Mouse (Mus musculus) gastrocnemius, postnatal 14 days (tissue): ENCODE results near the gene Cort. TPM values are rescaled to one million over a fixed set of nuclear protein-coding genes. Genes with fewer than 3 reads are reported as not detected.
"Not testable (repeated sequence)": the region's sequence is repeated elsewhere in the genome, so short reads cannot be mapped to it uniquely, and the experiment has no call there.

Experiments
- DNase-seq: peaks from one replicate; pipeline ENCODE4 v3.0.0; 2021; ENCODE audit warnings: mixed read lengths
- intact Hi-C: fragments of 180-260 bp; cut with DNase I; formaldehyde crosslinking; loops from one replicate; pipeline ENCODE4 v1.15.1; 2025; ENCODE audit warnings: low total_unique reads
- long read RNA-seq, 2 experiments: library from polyadenylated mRNA; stranded (forward); transcript quantifications; one replicate each; pipeline ENCODE4 v2.0.0; 2021
- total RNA-seq, 2 experiments: library from RNA; stranded (reverse); gene quantifications; 2 replicates each; pipeline ENCODE4 v1.2.3; 2021

Cort gene
- total RNA-seq: under 1 TPM in 1 of 2 experiments, not detected in 1; 0.33 TPM
- long read RNA-seq, experiment 1: 0 reads
- long read RNA-seq, experiment 2: 0 reads

DNA sequence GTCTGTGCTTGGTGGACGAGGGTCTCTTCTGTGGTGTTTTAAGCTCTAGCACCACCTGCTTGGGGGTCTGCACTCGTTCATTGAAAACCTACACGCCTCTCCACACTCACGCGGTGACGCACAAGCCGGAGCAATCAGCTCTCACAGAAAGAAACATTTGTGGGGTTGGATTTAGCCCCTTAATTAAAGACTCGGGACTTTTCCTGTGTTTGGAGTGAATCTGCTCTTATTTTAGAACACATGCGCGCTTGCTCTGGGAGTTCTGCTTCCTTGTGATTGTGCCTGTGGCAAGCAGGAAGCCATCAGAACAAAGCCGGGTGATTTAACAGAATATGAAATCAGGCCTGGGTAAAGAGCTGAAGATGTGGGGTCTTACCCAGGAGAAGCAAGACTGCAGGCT is at the start of gene Cort:
Gene Cort (minus strand): TSS at position 101 of the 400 bp plus-strand sequence.
- intact Hi-C loops: no loop called here
- no peak for DNase-seq

DNA sequence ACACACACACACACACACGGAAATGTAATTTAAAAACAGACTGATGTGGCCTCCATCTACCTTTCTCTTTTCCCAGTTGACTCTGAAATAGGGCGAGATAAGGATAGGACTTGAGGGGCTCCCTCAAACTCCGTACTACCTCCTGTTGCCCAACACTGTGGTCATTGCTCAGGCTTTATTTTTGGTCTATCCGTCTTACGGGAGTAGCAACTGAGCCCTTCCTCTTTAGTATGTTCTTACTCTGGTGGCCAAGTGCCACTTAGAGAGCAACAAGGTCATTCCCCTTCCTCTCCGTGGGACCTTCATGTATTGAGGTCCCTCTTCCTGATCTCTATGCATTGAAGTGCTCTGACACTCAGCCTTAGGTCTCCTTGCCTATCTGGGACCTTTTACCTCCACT is 47.1 kb upstream of the Cort start:
- DNase-seq: no peak
- intact Hi-C loops: no loop called here

DNA sequence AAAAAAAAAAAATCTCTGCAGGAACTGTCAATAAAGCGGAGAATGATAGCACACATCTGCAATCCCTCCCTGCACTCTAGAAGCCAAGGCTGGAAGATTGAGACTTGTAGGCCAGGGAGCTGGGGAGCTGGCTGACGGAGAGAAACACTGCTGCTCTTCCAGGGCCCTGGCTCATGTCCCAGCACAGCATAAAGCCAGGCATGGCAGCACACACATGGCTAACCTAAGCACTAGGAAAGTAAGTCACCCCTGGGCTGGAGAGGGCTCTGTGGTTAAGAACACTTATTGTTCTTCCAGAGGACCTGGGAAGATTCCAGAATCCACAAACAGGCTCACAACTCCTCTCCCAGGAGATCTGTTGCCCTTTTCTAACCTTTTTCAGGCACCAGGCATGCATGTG is 46.1 kb upstream of the Cort start:
- DNase-seq: peak; percentile 76
- intact Hi-C loops: no loop called here

DNA sequence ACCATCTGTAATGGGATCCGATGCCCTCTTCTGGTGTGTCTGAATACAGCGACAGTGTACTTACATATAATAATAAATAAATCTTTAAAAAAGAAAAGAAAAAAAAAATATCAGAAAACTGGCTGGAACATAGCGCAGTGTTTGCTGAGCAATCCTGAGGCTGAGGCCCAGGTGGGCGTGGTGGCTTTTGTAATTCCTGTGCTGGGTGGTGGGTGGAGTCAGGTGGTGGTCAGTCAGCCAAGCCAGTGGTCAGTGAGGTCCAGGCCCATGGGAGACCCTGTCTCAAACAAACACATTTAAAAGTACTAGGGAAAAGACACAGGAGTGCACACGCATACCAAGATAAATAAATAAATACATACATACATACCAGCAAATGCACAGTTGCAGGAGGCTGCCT is 45.5 kb upstream of the Cort start:
- DNase-seq: peak; percentile 71
- intact Hi-C loops: no loop called here

GRCm38 (mm10) chr4:149171581-149171981 is 45.0 kb upstream of the Cort start:
- intact Hi-C loops: no loop called here
- peak; percentile 32 for DNase-seq

DNA sequence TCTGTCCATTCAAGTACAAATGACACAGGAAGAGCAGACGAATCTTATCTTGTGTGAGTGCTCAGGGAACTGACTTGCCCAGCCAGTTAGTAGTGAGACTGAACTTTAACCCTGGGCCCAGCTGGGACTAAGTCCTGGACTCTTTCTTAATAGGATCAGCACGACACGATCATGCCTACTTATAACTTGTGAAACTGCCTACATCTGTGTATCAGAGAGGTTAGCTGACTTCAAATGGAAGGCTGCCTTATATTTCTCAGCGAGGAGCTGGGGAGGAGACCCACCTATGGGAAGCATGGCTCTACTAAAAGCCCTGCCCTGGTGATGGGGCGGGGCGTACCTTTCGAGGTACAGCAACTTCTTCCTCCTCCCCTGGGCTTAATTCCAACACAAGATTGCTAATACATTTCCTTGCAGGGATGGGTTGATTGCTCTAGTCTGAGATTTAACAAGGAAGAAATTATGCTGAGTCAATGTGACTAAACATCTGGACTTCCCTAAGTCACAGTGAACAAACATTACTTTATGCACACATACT is 43.9 kb upstream of the Cort start:
- intact Hi-C loops: no loop called here
- no peak for DNase-seq

- DNase-seq: not testable (repeated sequence)
- intact Hi-C loops: loop anchor here (10.0 kb wide), 1 partner anchor 165 kb away; no protein-coding TSS in a partner anchor
Observed at GRCm38 (mm10) chr4:149169926-149170325, 43.4 kb upstream of the Cort start.

GRCm38 (mm10) chr4:149168016-149168415 is 41.5 kb upstream of the Cort start:
- intact Hi-C loops: loop anchor here (10.0 kb wide), 1 partner anchor 167 kb away; no protein-coding TSS in a partner anchor
- no peak for DNase-seq

- no peak for DNase-seq
- intact Hi-C loops: loop anchor here (10.0 kb wide), 1 partner anchor 168 kb away; no protein-coding TSS in a partner anchor
Observed at GRCm38 (mm10) chr4:149166957-149167611, 40.5 kb upstream of the Cort start.

GRCm38 (mm10) chr4:149166215-149166946 is 39.8 kb upstream of the Cort start, which contains the start of gene Pgd:
Gene Pgd, minus strand, starts transcription at chr4:149166771.
- peak; percentile 97 for DNase-seq
- intact Hi-C loops: loop anchor here (10.0 kb wide), 1 partner anchor 168 kb away; no protein-coding TSS in a partner anchor

- intact Hi-C loops: loop anchor here (10.0 kb wide), 1 partner anchor 171 kb away; no protein-coding TSS in a partner anchor
- DNase-seq: no peak
Observed at GRCm38 (mm10) chr4:149164150-149164549, 37.6 kb upstream of the Cort start.

DNA sequence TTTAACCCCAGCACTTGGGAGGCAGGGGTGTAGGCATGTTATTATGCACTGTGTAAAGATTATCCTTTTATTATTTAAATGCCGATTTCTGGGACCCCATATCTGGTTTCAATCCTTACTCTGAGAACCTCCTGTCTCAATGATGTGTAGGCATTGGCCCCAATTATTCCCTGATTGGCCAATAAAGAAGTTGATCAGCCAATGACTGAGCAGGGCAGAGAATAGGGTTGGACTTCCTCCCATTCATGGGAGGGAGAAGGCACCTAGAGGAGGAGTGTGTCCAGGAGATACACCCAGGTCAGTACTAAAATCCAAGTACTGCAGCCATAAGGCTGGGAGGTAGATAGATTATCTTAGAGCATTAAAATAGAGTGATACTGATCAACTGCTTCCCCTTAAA is 36.6 kb upstream of the Cort start:
- intact Hi-C loops: loop anchor here (10.0 kb wide), 1 partner anchor 172 kb away; no protein-coding TSS in a partner anchor
- DNase-seq: no peak

DNA sequence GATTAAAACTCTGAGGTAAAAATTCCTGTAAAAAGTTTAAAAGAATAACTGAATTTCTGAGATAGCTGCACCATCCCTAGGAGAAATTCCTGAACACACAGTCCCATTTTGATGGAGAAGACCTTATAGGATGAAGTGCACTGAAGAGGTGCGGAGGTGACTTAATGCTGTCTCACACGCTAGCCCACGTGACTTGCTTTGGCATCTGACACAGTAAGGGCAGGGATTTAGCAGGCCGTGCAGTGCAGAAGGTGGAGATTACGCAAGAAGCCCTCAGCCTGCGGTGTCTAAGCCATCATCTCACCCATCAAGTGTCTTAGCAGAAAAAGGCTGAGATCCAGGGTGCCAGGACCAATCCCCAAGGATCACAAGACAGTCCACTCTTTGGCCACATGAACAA is 34.6 kb upstream of the Cort start:
- intact Hi-C loops: loop anchor here (10.0 kb wide), 1 partner anchor 174 kb away; no protein-coding TSS in a partner anchor
- no peak for DNase-seq

- intact Hi-C loops: loop anchor here (10.0 kb wide), 1 partner anchor 175 kb away; no protein-coding TSS in a partner anchor
- no peak for DNase-seq
Observed at GRCm38 (mm10) chr4:149159891-149160290, 33.3 kb upstream of the Cort start.

GRCm38 (mm10) chr4:149159203-149159602 is 32.6 kb upstream of the Cort start:
- intact Hi-C loops: no loop called here
- no peak for DNase-seq

GRCm38 (mm10) chr4:149157415-149157973 is 30.9 kb upstream of the Cort start:
- no peak for DNase-seq
- intact Hi-C loops: no loop called here

- DNase-seq: no peak
- intact Hi-C loops: no loop called here
Observed at GRCm38 (mm10) chr4:149155711-149156110, 29.1 kb upstream of the Cort start.

GRCm38 (mm10) chr4:149154859-149155258 is 28.3 kb upstream of the Cort start:
- no peak for DNase-seq
- intact Hi-C loops: no loop called here

GRCm38 (mm10) chr4:149150721-149151120 is 24.2 kb upstream of the Cort start:
- no peak for DNase-seq
- intact Hi-C loops: no loop called here

DNA sequence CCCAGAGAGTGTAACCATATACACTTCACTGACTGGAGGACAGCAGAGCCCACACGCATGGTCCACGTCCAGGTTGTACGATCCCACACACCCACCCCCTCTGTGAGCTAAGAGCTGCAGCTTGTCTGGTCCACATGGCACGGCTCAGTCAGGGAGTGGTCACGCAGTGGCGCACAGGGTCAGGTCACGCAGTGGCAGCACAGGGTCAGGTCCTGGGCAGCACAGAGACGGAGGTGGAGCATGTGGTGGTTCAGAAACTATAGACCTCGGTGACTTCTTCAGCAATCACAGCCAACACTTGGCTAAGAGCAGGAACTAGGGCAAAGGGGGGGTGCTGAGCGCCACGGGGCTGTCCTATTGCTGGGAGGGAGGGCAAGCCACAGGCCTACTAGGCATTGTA is 23.7 kb upstream of the Cort start:
- no peak for DNase-seq

More for the DNA sequence above, 23.7 kb upstream of the Cort start:
- intact Hi-C loops: no loop called here
